Comparison of ENCODE assay signal across 8 mouse cellular contexts in genomic region chr3:95632648-95633588, GRCm38 (mm10). TPM values are rescaled to one million over a fixed set of nuclear protein-coding genes. Genes with fewer than 3 reads are reported as not detected.
DNase-seq lines count a peak whose midpoint lies in the region; ATAC-seq lines count a peak whose summit lies in the region.

No protein-coding gene starts in this region.

- H3K27me3 ChIP-seq in forebrain, embryonic 14.5 days (replicated peaks; ENCODE audit: control insufficient read depth, insufficient read depth, low read length): no peaks in the 10 kb centered on the region
- H3K27me3 ChIP-seq in forebrain, embryonic 15.5 days: no peaks in the 10 kb centered on the region
- no peaks in the 10 kb centered on the region for H3K27me3 ChIP-seq in neural tube, embryonic 11.5 days (ENCODE audit: control insufficient read depth, insufficient read depth, low read length)
- no peaks in the 10 kb centered on the region for H3K27me3 ChIP-seq in heart, embryonic 13.5 days (replicated peaks)

- no peaks in the 10 kb centered on the region for H3K4me1 ChIP-seq in forebrain, embryonic 14.5 days (ENCODE audit: control insufficient read depth, insufficient read depth, low read length)
- H3K4me1 ChIP-seq in forebrain, embryonic 15.5 days: peaks cover 3% of the 10 kb centered on the region; the same call in 1 of the 2 replicates
- no peaks in the 10 kb centered on the region for H3K4me1 ChIP-seq in neural tube, embryonic 11.5 days (ENCODE audit: control insufficient read depth, insufficient read depth, low read length)
- peaks cover 16% of the 10 kb centered on the region for H3K4me1 ChIP-seq in heart, embryonic 13.5 days

- 75% methylated on average over 12 of the region's 12 CpGs for WGBS in forebrain, embryonic 14.5 days
- 82% methylated on average over 12 of the region's 12 CpGs for whole genome bisulfite sequencing in forebrain, embryonic 15.5 days
- WGBS in neural tube, embryonic 11.5 days: 79% methylated on average over 12 of the region's 12 CpGs
- WGBS in heart, embryonic 13.5 days: 60% methylated on average over 12 of the region's 12 CpGs

- H3K36me3 ChIP-seq in forebrain, embryonic 14.5 days (ENCODE audit: control insufficient read depth, insufficient read depth, low read length): peaks cover 95% of the 10 kb centered on the region
- H3K36me3 ChIP-seq in forebrain, embryonic 15.5 days: peaks cover 80% of the 10 kb centered on the region
- H3K36me3 ChIP-seq in neural tube, embryonic 11.5 days (ENCODE audit: control insufficient read depth, insufficient read depth, low read length): peaks cover 20% of the 10 kb centered on the region
- peaks cover 100% of the 10 kb centered on the region for H3K36me3 ChIP-seq in heart, embryonic 13.5 days

- no peak for ATAC-seq in forebrain, embryonic 14.5 days
- ATAC-seq in forebrain, embryonic 15.5 days (replicated peaks): no peak
- ATAC-seq in neural tube, embryonic 11.5 days (ENCODE audit: insufficient read depth, low FRiP score, low TSS enrichment): no peak
- no peak for ATAC-seq in heart, embryonic 13.5 days (ENCODE audit: extremely low read depth, insufficient number of reproducible peaks, low FRiP score, low TSS enrichment)

- peak; percentile 46 for DNase-seq in forebrain, embryonic 14.5 days (ENCODE audit: low spot score)
- DNase-seq in neural tube, embryonic 11.5 days (ENCODE audit: low spot score): peak; percentile 28
- no peak for DNase-seq in neural tube, embryonic 10.5 days (ENCODE audit: extremely low spot score, low spot score)
- peak; percentile 56 for DNase-seq in skeletal muscle tissue, adult 2 months (ENCODE audit: low read depth, low spot score)
- DNase-seq in right cerebral cortex, postnatal 10 days (ENCODE audit: low spot score in 2 of 2): no peak
- DNase-seq in thymus, postnatal 25 days: no peak

- H3K9ac ChIP-seq in forebrain, embryonic 14.5 days (ENCODE audit: low read length): no peak overlapping the region
- H3K9ac ChIP-seq in forebrain, embryonic 15.5 days (replicated peaks): no peak overlapping the region
- H3K9ac ChIP-seq in neural tube, embryonic 11.5 days (ENCODE audit: low read length): no peak overlapping the region
- peak overlapping the region; percentile 42; the same call in 1 of the 2 replicates for H3K9ac ChIP-seq in heart, embryonic 13.5 days

- no peaks in the 10 kb centered on the region for H3K9me3 ChIP-seq in forebrain, embryonic 14.5 days (replicated peaks; ENCODE audit: control insufficient read depth, low read length)
- no peaks in the 10 kb centered on the region for H3K9me3 ChIP-seq in forebrain, embryonic 15.5 days
- H3K9me3 ChIP-seq in neural tube, embryonic 11.5 days (ENCODE audit: control insufficient read depth, low read length): no peaks in the 10 kb centered on the region
- H3K9me3 ChIP-seq in heart, embryonic 13.5 days: no peaks in the 10 kb centered on the region

- H3K4me3 ChIP-seq in forebrain, embryonic 14.5 days (ENCODE audit: low read depth, low read length): no peak overlapping the region
- no peak overlapping the region for H3K4me3 ChIP-seq in forebrain, embryonic 15.5 days
- no peak overlapping the region for H3K4me3 ChIP-seq in neural tube, embryonic 11.5 days (ENCODE audit: low read depth, low read length)
- no peak overlapping the region for H3K4me3 ChIP-seq in heart, embryonic 13.5 days

- no peak overlapping the region for H3K27ac ChIP-seq in forebrain, embryonic 14.5 days (ENCODE audit: low read depth, low read length)
- H3K27ac ChIP-seq in forebrain, embryonic 15.5 days (replicated peaks): no peak overlapping the region
- H3K27ac ChIP-seq in neural tube, embryonic 11.5 days (ENCODE audit: low read depth, low read length): 0 out of 2 replicates have a peak overlapping the region, but pooled peaks have one; percentile 4
- H3K27ac ChIP-seq in heart, embryonic 13.5 days (replicated peaks): peak overlapping the region; percentile 60

- no peak overlapping the region for H3K4me2 ChIP-seq in forebrain, embryonic 14.5 days (ENCODE audit: low read length)
- no peak overlapping the region for H3K4me2 ChIP-seq in forebrain, embryonic 15.5 days (replicated peaks)
- H3K4me2 ChIP-seq in neural tube, embryonic 11.5 days (ENCODE audit: low read depth): no peak overlapping the region
- no peak overlapping the region for H3K4me2 ChIP-seq in heart, embryonic 13.5 days

RNA-seq across cellular contexts. Expression of gene Ensa, which starts 8.1 kb away (rescaled TPM):
- polyA plus RNA-seq in forebrain, embryonic 14.5 days (2014; fragmentation: Nextera tagmentation; extraction: Ambion mirVana): 97.2 and 106 TPM in 2 replicates
- 112 and 121 TPM in 2 replicates for polyA plus RNA-seq in forebrain, embryonic 15.5 days (2015; fragmentation: Nextera tagmentation; extraction: Ambion mirVana)
- polyA plus RNA-seq in neural tube, embryonic 11.5 days (2014; fragmentation: Nextera tagmentation; extraction: Ambion mirVana): 84.4 TPM in 2 replicates
- 46.5 and 53.1 TPM in 2 replicates for polyA plus RNA-seq in heart, embryonic 13.5 days (2015; fragmentation: Nextera tagmentation; extraction: Ambion mirVana)

RNA-seq across cellular contexts. Expression of gene Mcl1, which starts 25.7 kb away (rescaled TPM):
- polyA plus RNA-seq in forebrain, embryonic 14.5 days (2014; fragmentation: Nextera tagmentation; extraction: Ambion mirVana): 50.3 and 50.8 TPM in 2 replicates
- polyA plus RNA-seq in forebrain, embryonic 15.5 days (2015; fragmentation: Nextera tagmentation; extraction: Ambion mirVana): 48.1 and 52.4 TPM in 2 replicates
- 75.7 and 79.4 TPM in 2 replicates for polyA plus RNA-seq in neural tube, embryonic 11.5 days (2014; fragmentation: Nextera tagmentation; extraction: Ambion mirVana)
- 36.0 and 36.2 TPM in 2 replicates for polyA plus RNA-seq in heart, embryonic 13.5 days (2015; fragmentation: Nextera tagmentation; extraction: Ambion mirVana)

RNA-seq across cellular contexts. Expression of gene Golph3l, which starts 44.2 kb away (rescaled TPM):
- 40.7 and 43.5 TPM in 2 replicates for polyA plus RNA-seq in forebrain, embryonic 14.5 days (2014; fragmentation: Nextera tagmentation; extraction: Ambion mirVana)
- polyA plus RNA-seq in forebrain, embryonic 15.5 days (2015; fragmentation: Nextera tagmentation; extraction: Ambion mirVana): 32.9 and 33.4 TPM in 2 replicates
- polyA plus RNA-seq in neural tube, embryonic 11.5 days (2014; fragmentation: Nextera tagmentation; extraction: Ambion mirVana): 41.2 and 41.5 TPM in 2 replicates
- polyA plus RNA-seq in heart, embryonic 13.5 days (2015; fragmentation: Nextera tagmentation; extraction: Ambion mirVana): 23.3 and 24.7 TPM in 2 replicates

RNA-seq across cellular contexts. Expression of gene Adamtsl4, which starts 54.8 kb away (rescaled TPM):
- 0.13 and 0.72 TPM in 2 replicates for polyA plus RNA-seq in forebrain, embryonic 14.5 days (2014; fragmentation: Nextera tagmentation; extraction: Ambion mirVana)
- 0.45 and 0.56 TPM in 2 replicates for polyA plus RNA-seq in forebrain, embryonic 15.5 days (2015; fragmentation: Nextera tagmentation; extraction: Ambion mirVana)
- 0.42 and 0.82 TPM in 2 replicates for polyA plus RNA-seq in neural tube, embryonic 11.5 days (2014; fragmentation: Nextera tagmentation; extraction: Ambion mirVana)
- 4.8 and 7.3 TPM in 2 replicates for polyA plus RNA-seq in heart, embryonic 13.5 days (2015; fragmentation: Nextera tagmentation; extraction: Ambion mirVana)

Comparison
In these comparisons a context has a peak if more than half of its experiments do, and no peak if none do; other contexts are left out.
1. DNase-seq: peak in forebrain, embryonic 14.5 days (single experiment), neural tube, embryonic 11.5 days (single experiment) and skeletal muscle tissue, adult 2 months (single experiment); none in neural tube, embryonic 10.5 days (single experiment), right cerebral cortex, postnatal 10 days (0 of 2) and thymus, postnatal 25 days (single experiment).
2. H3K27ac ChIP-seq: peak in neural tube, embryonic 11.5 days (single experiment) and heart, embryonic 13.5 days (single experiment); none in forebrain, embryonic 14.5 days (single experiment) and forebrain, embryonic 15.5 days (single experiment).